Mouse (Mus musculus) brain, embryonic 14.5 days (tissue): ENCODE data around the gene Pdzd2. TPM values are rescaled to one million over a fixed set of nuclear protein-coding genes. Genes with fewer than 3 reads are reported as not detected.
A peak's percentile ranks its signal among the peaks of the same experiment; 100 is the strongest.

Experiments
- DNase-seq: peaks from one replicate; pipeline ENCODE4 v3.0.0-alpha.2; 2011; ENCODE audit warnings: low read depth
- CTCF ChIP-seq: fragments of 200-500 bp; IDR thresholded peaks from 2 replicates; pipeline ENCODE4 v1.5.1; 2012; ENCODE audit warnings: inconsistent platforms, mild to moderate bottlenecking, moderate library complexity, borderline replicate concordance; ENCODE audit not compliant: insufficient read depth, insufficient read length; ENCODE audit errors: extremely low read depth
- POLR2A ChIP-seq: fragments of 200-500 bp; IDR thresholded peaks from 2 replicates; pipeline ENCODE4 v1.6.1; 2012; ENCODE audit warnings: mild to moderate bottlenecking, inconsistent platforms, borderline replicate concordance; ENCODE audit not compliant: poor library complexity, insufficient read depth, insufficient read length, severe bottlenecking; ENCODE audit errors: extremely low read depth
- polyA plus RNA-seq: library from polyadenylated mRNA; depleted of rRNA; stranded (reverse); fragments of >200 nt; gene quantifications from 2 replicates; pipeline ENCODE4 v1.2.3, GENCODE M21; 2012

The Pdzd2 gene
- polyA plus RNA-seq, 1 experiment, result 7.7 TPM

GRCm38 (mm10) chr15:12586852-12587424, 152.8 kb downstream of the Pdzd2 start:
- DNase-seq, result no peak
- no peak for TF ChIP-seq CTCF
- TF ChIP-seq POLR2A, result no peak

GRCm38 (mm10) chr15:12586154-12586553, 153.6 kb downstream of the Pdzd2 start:
- peak; percentile 90 for TF ChIP-seq CTCF
- no peak for TF ChIP-seq POLR2A
- peak; percentile 88 for DNase-seq

GRCm38 (mm10) chr15:12583051-12583450, 156.7 kb downstream of the Pdzd2 start:
- no peak for TF ChIP-seq POLR2A
- TF ChIP-seq CTCF, result no peak
- DNase-seq, result no peak

GRCm38 (mm10) chr15:12582471-12582870, 157.3 kb downstream of the Pdzd2 start:
- DNase-seq, result no peak
- no peak for TF ChIP-seq POLR2A
- TF ChIP-seq CTCF, result no peak

GRCm38 (mm10) chr15:12579196-12579595, 160.5 kb downstream of the Pdzd2 start:
- TF ChIP-seq POLR2A, result no peak
- TF ChIP-seq CTCF, result no peak
- no peak for DNase-seq

GRCm38 (mm10) chr15:12578276-12578675, 161.4 kb downstream of the Pdzd2 start:
- peak; percentile 74 for DNase-seq
- TF ChIP-seq CTCF (peak; percentile 59; the same call in 1 of the 2 replicates), POLR2A (no peak)

- no peak for DNase-seq
- TF ChIP-seq CTCF (no peak), POLR2A (no peak)
Measured at GRCm38 (mm10) chr15:12577715-12578114, 162.0 kb downstream of the Pdzd2 start.

GRCm38 (mm10) chr15:12577054-12577696, 162.5 kb downstream of the Pdzd2 start:
- DNase-seq, result peak; percentile 82
- TF ChIP-seq POLR2A, result no peak
- TF ChIP-seq CTCF, result peak; percentile 45; the same call in 1 of the 2 replicates

GRCm38 (mm10) chr15:12573621-12574020, 166.1 kb downstream of the Pdzd2 start:
- no peak for TF ChIP-seq POLR2A
- TF ChIP-seq CTCF, result no peak
- DNase-seq, result no peak

GRCm38 (mm10) chr15:12571168-12571567, 168.6 kb downstream of the Pdzd2 start:
- DNase-seq, result no peak
- TF ChIP-seq POLR2A (no peak), CTCF (no peak)

GRCm38 (mm10) chr15:12566637-12567440, 172.9 kb downstream of the Pdzd2 start:
- no peak for DNase-seq
- TF ChIP-seq POLR2A (no peak), CTCF (no peak)
